Mouse (Mus musculus): ENCODE results near the gene Ntrk3. TPM values are rescaled to one million over a fixed set of nuclear protein-coding genes. Genes with fewer than 3 reads are reported as not detected.

Ntrk3 gene
- polyA plus RNA-seq, 1 experiment from 2014 or later, result 0.52 TPM

- ATAC-seq (ENCODE audit: low read depth), result no peak
- no peaks in the 10 kb centered on the region for H3K4me1 ChIP-seq (ENCODE audit: control insufficient read depth, low read depth, low read length)
- no peak overlapping the region for H3K9ac ChIP-seq (ENCODE audit: low read depth, low read length)
Measured at GRCm38 (mm10) chr7:78269506-78270250, 468.1 kb downstream of the Ntrk3 start.

GRCm38 (mm10) chr7:78267461-78268007 is 470.3 kb downstream of the Ntrk3 start:
- H3K27me3 ChIP-seq (ENCODE audit: control insufficient read depth, insufficient read depth, low read depth, low read length), result no peaks in the 10 kb centered on the region
- H3K36me3 ChIP-seq (ENCODE audit: control insufficient read depth, insufficient read depth), result no peaks in the 10 kb centered on the region
- H3K4me2 ChIP-seq (ENCODE audit: low read depth, low read length), result no peak overlapping the region
- 6% methylated on average over 1 of the region's 1 CpGs for WGBS (ENCODE audit: insufficient replicate concordance)
- H3K4me3 ChIP-seq (ENCODE audit: low read depth, low read length), result no peak overlapping the region
- H3K9ac ChIP-seq (ENCODE audit: low read depth, low read length), result no peak overlapping the region
- no peaks in the 10 kb centered on the region for H3K4me1 ChIP-seq (ENCODE audit: control insufficient read depth, low read depth, low read length)
- no peak overlapping the region for H3K27ac ChIP-seq (ENCODE audit: low read length)
- H3K9me3 ChIP-seq (replicated peaks; ENCODE audit: control insufficient read depth, low read length), result no peaks in the 10 kb centered on the region
- no peak for ATAC-seq (ENCODE audit: low read depth)

More at GRCm38 (mm10) chr7:78269506-78270250, 468.1 kb downstream of the Ntrk3 start:
- Histone ChIP-seq H3K27me3 (ENCODE audit: control insufficient read depth, insufficient read depth, low read depth, low read length) (no peaks in the 10 kb centered on the region), H3K27ac (ENCODE audit: low read length) (no peak overlapping the region), H3K4me2 (ENCODE audit: low read depth, low read length) (no peak overlapping the region), H3K4me3 (ENCODE audit: low read depth, low read length) (no peak overlapping the region), H3K9me3 (replicated peaks; ENCODE audit: control insufficient read depth, low read length) (no peaks in the 10 kb centered on the region), H3K36me3 (ENCODE audit: control insufficient read depth, insufficient read depth) (no peaks in the 10 kb centered on the region)
- 56% methylated on average over 3 of the region's 3 CpGs for WGBS (ENCODE audit: insufficient replicate concordance)

GRCm38 (mm10) chr7:78264432-78265002 is 473.3 kb downstream of the Ntrk3 start:
- no peak overlapping the region for H3K9ac ChIP-seq (ENCODE audit: low read depth, low read length)
- no peaks in the 10 kb centered on the region for H3K9me3 ChIP-seq (replicated peaks; ENCODE audit: control insufficient read depth, low read length)
- H3K4me1 ChIP-seq (ENCODE audit: control insufficient read depth, low read depth, low read length), result no peaks in the 10 kb centered on the region
- H3K27me3 ChIP-seq (ENCODE audit: control insufficient read depth, insufficient read depth, low read depth, low read length), result no peaks in the 10 kb centered on the region
- H3K36me3 ChIP-seq (ENCODE audit: control insufficient read depth, insufficient read depth), result no peaks in the 10 kb centered on the region
- WGBS (ENCODE audit: insufficient replicate concordance), result 45% methylated on average over 5 of the region's 5 CpGs
- ATAC-seq (ENCODE audit: low read depth), result no peak
- no peak overlapping the region for H3K27ac ChIP-seq (ENCODE audit: low read length)
- H3K4me2 ChIP-seq (ENCODE audit: low read depth, low read length), result no peak overlapping the region
- H3K4me3 ChIP-seq (ENCODE audit: low read depth, low read length), result no peak overlapping the region

- Histone ChIP-seq H3K4me1 (ENCODE audit: control insufficient read depth, low read depth, low read length) (no peaks in the 10 kb centered on the region), H3K4me2 (ENCODE audit: low read depth, low read length) (no peak overlapping the region), H3K9me3 (replicated peaks; ENCODE audit: control insufficient read depth, low read length) (no peaks in the 10 kb centered on the region), H3K36me3 (ENCODE audit: control insufficient read depth, insufficient read depth) (no peaks in the 10 kb centered on the region), H3K9ac (ENCODE audit: low read depth, low read length) (no peak overlapping the region), H3K27ac (ENCODE audit: low read length) (no peak overlapping the region), H3K27me3 (ENCODE audit: control insufficient read depth, insufficient read depth, low read depth, low read length) (no peaks in the 10 kb centered on the region), H3K4me3 (ENCODE audit: low read depth, low read length) (no peak overlapping the region)
- ATAC-seq (ENCODE audit: low read depth), result no peak
- 55% methylated on average over 8 of the region's 8 CpGs for WGBS (ENCODE audit: insufficient replicate concordance)
Measured at GRCm38 (mm10) chr7:78261420-78262125, 476.2 kb downstream of the Ntrk3 start.

GRCm38 (mm10) chr7:78258151-78258550 is 479.7 kb downstream of the Ntrk3 start:
- WGBS (ENCODE audit: insufficient replicate concordance), result 20% methylated on average over 4 of the region's 4 CpGs
- no peak overlapping the region for H3K9ac ChIP-seq (ENCODE audit: low read depth, low read length)
- ATAC-seq (ENCODE audit: low read depth), result no peak
- H3K4me1 ChIP-seq (ENCODE audit: control insufficient read depth, low read depth, low read length), result no peaks in the 10 kb centered on the region
- H3K36me3 ChIP-seq (ENCODE audit: control insufficient read depth, insufficient read depth), result no peaks in the 10 kb centered on the region
- H3K4me2 ChIP-seq (ENCODE audit: low read depth, low read length), result no peak overlapping the region
- H3K9me3 ChIP-seq (replicated peaks; ENCODE audit: control insufficient read depth, low read length), result no peaks in the 10 kb centered on the region
- no peaks in the 10 kb centered on the region for H3K27me3 ChIP-seq (ENCODE audit: control insufficient read depth, insufficient read depth, low read depth, low read length)
- H3K27ac ChIP-seq (ENCODE audit: low read length), result no peak overlapping the region
- no peak overlapping the region for H3K4me3 ChIP-seq (ENCODE audit: low read depth, low read length)

- WGBS (ENCODE audit: insufficient replicate concordance), result 57% methylated on average over 3 of the region's 3 CpGs
- H3K27me3 ChIP-seq (ENCODE audit: control insufficient read depth, insufficient read depth, low read depth, low read length), result no peaks in the 10 kb centered on the region
- H3K9me3 ChIP-seq (replicated peaks; ENCODE audit: control insufficient read depth, low read length), result no peaks in the 10 kb centered on the region
- H3K4me3 ChIP-seq (ENCODE audit: low read depth, low read length), result no peak overlapping the region
- H3K27ac ChIP-seq (ENCODE audit: low read length), result no peak overlapping the region
- H3K9ac ChIP-seq (ENCODE audit: low read depth, low read length), result no peak overlapping the region
- H3K4me2 ChIP-seq (ENCODE audit: low read depth, low read length), result no peak overlapping the region
- ATAC-seq (ENCODE audit: low read depth), result no peak
- H3K4me1 ChIP-seq (ENCODE audit: control insufficient read depth, low read depth, low read length), result no peaks in the 10 kb centered on the region
- H3K36me3 ChIP-seq (ENCODE audit: control insufficient read depth, insufficient read depth), result no peaks in the 10 kb centered on the region
Measured at GRCm38 (mm10) chr7:78253777-78254385, 483.9 kb downstream of the Ntrk3 start.

- 50% methylated on average over 5 of the region's 5 CpGs for WGBS (ENCODE audit: insufficient replicate concordance)
- no peak overlapping the region for H3K4me3 ChIP-seq (ENCODE audit: low read depth, low read length)
Measured at GRCm38 (mm10) chr7:78248119-78248642, 489.6 kb downstream of the Ntrk3 start.

GRCm38 (mm10) chr7:78239012-78239411 is 498.8 kb downstream of the Ntrk3 start:
- WGBS (ENCODE audit: insufficient replicate concordance), result 26% methylated on average over 2 of the region's 2 CpGs
- no peak overlapping the region for H3K9ac ChIP-seq (ENCODE audit: low read depth, low read length)
- ATAC-seq (ENCODE audit: low read depth), result no peak
- H3K4me2 ChIP-seq (ENCODE audit: low read depth, low read length), result no peak overlapping the region
- H3K27me3 ChIP-seq (ENCODE audit: control insufficient read depth, insufficient read depth, low read depth, low read length), result no peaks in the 10 kb centered on the region
- no peak overlapping the region for H3K27ac ChIP-seq (ENCODE audit: low read length)
- no peaks in the 10 kb centered on the region for H3K36me3 ChIP-seq (ENCODE audit: control insufficient read depth, insufficient read depth)
- no peak overlapping the region for H3K4me3 ChIP-seq (ENCODE audit: low read depth, low read length)
- H3K9me3 ChIP-seq (replicated peaks; ENCODE audit: control insufficient read depth, low read length), result no peaks in the 10 kb centered on the region
- no peaks in the 10 kb centered on the region for H3K4me1 ChIP-seq (ENCODE audit: control insufficient read depth, low read depth, low read length)

More at GRCm38 (mm10) chr7:78248119-78248642, 489.6 kb downstream of the Ntrk3 start:
- Histone ChIP-seq H3K9me3 (replicated peaks; ENCODE audit: control insufficient read depth, low read length) (no peaks in the 10 kb centered on the region), H3K9ac (ENCODE audit: low read depth, low read length) (no peak overlapping the region), H3K36me3 (ENCODE audit: control insufficient read depth, insufficient read depth) (no peaks in the 10 kb centered on the region), H3K4me2 (ENCODE audit: low read depth, low read length) (no peak overlapping the region), H3K27me3 (ENCODE audit: control insufficient read depth, insufficient read depth, low read depth, low read length) (no peaks in the 10 kb centered on the region), H3K27ac (ENCODE audit: low read length) (no peak overlapping the region), H3K4me1 (ENCODE audit: control insufficient read depth, low read depth, low read length) (no peaks in the 10 kb centered on the region)
- no peak for ATAC-seq (ENCODE audit: low read depth)

Data from liver, embryonic 16.5 days (tissue).